Mouse (Mus musculus) heart, postnatal 0 days (tissue): Measurements from ENCODE around the gene Zfp213.

Experiments
- CTCF ChIP-seq: IDR thresholded peaks from 2 replicates; pipeline ENCODE4 v1.5.1; 2016; ENCODE audit warnings: antibody characterized with exemption, control low read depth, low read depth
- EP300 ChIP-seq: IDR thresholded peaks from 2 replicates; pipeline ENCODE4 v1.6.1; 2016; ENCODE audit warnings: antibody characterized with exemption, low read depth

GRCm38 (mm10) chr17:23605220-23605619 is 41.2 kb upstream of the Zfp213 start:
- TF ChIP-seq CTCF, result no peak
- no peak for TF ChIP-seq EP300
